Mouse (Mus musculus) limb, embryonic 14.5 days (tissue): Measurements from ENCODE around the gene Kmt2c. TPM values are rescaled to one million over a fixed set of nuclear protein-coding genes. Genes with fewer than 3 reads are reported as not detected.

ENCODE experiments used
- ATAC-seq: fragments of 200-750 bp; cut with Nextera tagmentation; 2 replicates; pipeline ENCODE4 v1.8.0; 2017; ENCODE audit warnings: low read depth, moderate number of reproducible peaks, moderate TSS enrichment; ENCODE audit not compliant: low FRiP score
- DNase-seq: peaks from one replicate; pipeline ENCODE4 v3.0.0-alpha.2; 2015; ENCODE audit warnings: low spot score
- H3K27ac ChIP-seq: fragments of 300-500 bp; sonication (generic); replicated peaks from 2 replicates; pipeline ENCODE4 v1.5.1; 2014; ENCODE audit warnings: low read depth, mild to moderate bottlenecking, low read length, moderate library complexity, mixed read lengths
- H3K27me3 ChIP-seq: fragments of 300-500 bp; sonication (generic); 2 replicates; pipeline ENCODE4 v1.6.1; 2014; ENCODE audit warnings: low read length, mixed read lengths; ENCODE audit not compliant: control insufficient read depth, insufficient read depth
- H3K36me3 ChIP-seq: fragments of 300-500 bp; sonication (generic); 2 replicates; pipeline ENCODE4 v1.6.1; 2014; ENCODE audit warnings: mild to moderate bottlenecking, low read length, moderate library complexity, mixed read lengths; ENCODE audit not compliant: control insufficient read depth, insufficient read depth
- H3K4me1 ChIP-seq: fragments of 300-500 bp; sonication (generic); 2 replicates; pipeline ENCODE4 v1.6.1; 2014; ENCODE audit warnings: antibody characterized with exemption, low read length, mixed read lengths; ENCODE audit not compliant: control insufficient read depth, insufficient read depth
- H3K4me2 ChIP-seq: fragments of 300-500 bp; sonication (generic); replicated peaks from 2 replicates; pipeline ENCODE4 v1.6.1; 2014; ENCODE audit warnings: low read depth, mild to moderate bottlenecking, low read length, moderate library complexity; ENCODE audit not compliant: severe bottlenecking
- H3K4me3 ChIP-seq: fragments of 300-500 bp; sonication (generic); replicated peaks from 2 replicates; pipeline ENCODE4 v1.5.1; 2014; ENCODE audit warnings: low read length
- H3K9ac ChIP-seq: fragments of 300-500 bp; sonication (generic); 2 replicates; pipeline ENCODE4 v1.6.1; 2014; ENCODE audit warnings: mild to moderate bottlenecking, low read depth, low read length, moderate library complexity; ENCODE audit not compliant: severe bottlenecking
- H3K9me3 ChIP-seq: fragments of 300-500 bp; sonication (generic); 2 replicates; pipeline ENCODE4 v1.6.1; 2016; ENCODE audit warnings: low read length; ENCODE audit not compliant: control insufficient read depth
- POLR2A ChIP-seq: fragments of 200-500 bp; IDR thresholded peaks from 2 replicates; pipeline ENCODE4 v1.8.0; 2012; ENCODE audit warnings: inconsistent platforms, mild to moderate bottlenecking, moderate library complexity, borderline replicate concordance; ENCODE audit not compliant: insufficient read depth, insufficient read length; ENCODE audit errors: extremely low read depth
- WGBS: fragments of 180-500 bp; shearing (Covaris S2); extraction: QIAGEN DNeasy Blood & Tissue Kit; methylation state at CpG from one replicate; pipeline ENCODE4 v1.1.7; 2014; 5-methylcytosine and 5-hydroxymethylcytosine counted together
- polyA plus RNA-seq, 2 experiments: library from polyadenylated mRNA; depleted of rRNA in 1 of 2; stranded (reverse) in 1 of 2; unstranded in 1 of 2; fragments of >200 nt; fragmentation: Nextera tagmentation in 1 of 2; extraction: Ambion mirVana in 1 of 2; gene quantifications; 2 replicates each; pipeline versions ENCODE4 v1.2.1 to v1.2.3; 2012 to 2014

The Kmt2c gene
- polyA plus RNA-seq, 2 experiments, result 19.8 to 26.5 TPM

GRCm38 (mm10) chr5:25532256-25533147 is 33.9 kb upstream of the Kmt2c start:
- ATAC-seq, result no peak
- no peak for DNase-seq
- 0 out of 2 replicates have a peak, but pooled peaks cover 5% of the 10 kb centered on the region for H3K4me1 ChIP-seq
- H3K27me3 ChIP-seq, result no peaks in the 10 kb centered on the region
- H3K27ac ChIP-seq, result no peak overlapping the region
- 50% methylated on average over 17 of the region's 18 CpGs for WGBS
- H3K9me3 ChIP-seq, result no peaks in the 10 kb centered on the region
- no peak overlapping the region for H3K4me2 ChIP-seq
- no peak for TF ChIP-seq POLR2A
- H3K9ac ChIP-seq, result no peak overlapping the region
- no peak overlapping the region for H3K4me3 ChIP-seq
- no peaks in the 10 kb centered on the region for H3K36me3 ChIP-seq

GRCm38 (mm10) chr5:25530629-25531028 is 32.0 kb upstream of the Kmt2c start:
- Histone ChIP-seq H3K4me2 (peak overlapping the region; percentile 56), H3K9ac (no peak overlapping the region), H3K36me3 (no peaks in the 10 kb centered on the region), H3K27ac (no peak overlapping the region), H3K4me1 (0 out of 2 replicates have a peak, but pooled peaks cover 7% of the 10 kb centered on the region), H3K4me3 (peak overlapping the region; percentile 75), H3K27me3 (no peaks in the 10 kb centered on the region), H3K9me3 (no peaks in the 10 kb centered on the region)
- WGBS, result 32% methylated on average over 2 of the region's 2 CpGs
- no peak for TF ChIP-seq POLR2A
- ATAC-seq, result no peak
- DNase-seq, result no peak

GRCm38 (mm10) chr5:25529529-25530421 is 31.2 kb upstream of the Kmt2c start:
- Histone ChIP-seq H3K9ac (peak overlapping the region; percentile 71), H3K4me3 (peak overlapping the region; percentile 75), H3K27ac (peak overlapping the region; percentile 88), H3K36me3 (no peaks in the 10 kb centered on the region), H3K27me3 (no peaks in the 10 kb centered on the region), H3K9me3 (no peaks in the 10 kb centered on the region), H3K4me2 (peak overlapping the region; percentile 56), H3K4me1 (0 out of 2 replicates have a peak, but pooled peaks cover 7% of the 10 kb centered on the region)
- WGBS, result 2% methylated on average over 45 of the region's 87 CpGs
- ATAC-seq, result peak; percentile 99
- TF ChIP-seq POLR2A, result 0 out of 2 replicates have a peak, but pooled peaks have one; percentile 53
- peak; percentile 100 for DNase-seq

GRCm38 (mm10) chr5:25528851-25529528 is 30.4 kb upstream of the Kmt2c start:
- H3K27ac ChIP-seq, result peak overlapping the region; percentile 70
- no peaks in the 10 kb centered on the region for H3K9me3 ChIP-seq
- H3K27me3 ChIP-seq, result no peaks in the 10 kb centered on the region
- peak; percentile 41; the same call in 1 of the 2 replicates for TF ChIP-seq POLR2A
- 8% methylated on average over 22 of the region's 22 CpGs for WGBS
- H3K4me1 ChIP-seq, result 0 out of 2 replicates have a peak, but pooled peaks cover 7% of the 10 kb centered on the region
- peak overlapping the region; percentile 75 for H3K4me3 ChIP-seq
- H3K36me3 ChIP-seq, result no peaks in the 10 kb centered on the region
- H3K9ac ChIP-seq, result peak overlapping the region; percentile 71
- ATAC-seq (peak; percentile 56), DNase-seq (no peak)
- H3K4me2 ChIP-seq, result peak overlapping the region; percentile 56
